Mouse (Mus musculus) mature B cell (primary cell): Measurements from ENCODE around the gene Xxylt1.
"Not testable (repeated sequence)": the region's sequence is repeated elsewhere in the genome, so short reads cannot be mapped to it uniquely, and the experiment has no call there.

Source experiments
- in situ Hi-C: fragments of 300-500 bp; cut with MboI; formaldehyde crosslinking; loops from 2 replicates; pipeline ENCODE4 v1.14.3; 2019

Gene Xxylt1

DNA sequence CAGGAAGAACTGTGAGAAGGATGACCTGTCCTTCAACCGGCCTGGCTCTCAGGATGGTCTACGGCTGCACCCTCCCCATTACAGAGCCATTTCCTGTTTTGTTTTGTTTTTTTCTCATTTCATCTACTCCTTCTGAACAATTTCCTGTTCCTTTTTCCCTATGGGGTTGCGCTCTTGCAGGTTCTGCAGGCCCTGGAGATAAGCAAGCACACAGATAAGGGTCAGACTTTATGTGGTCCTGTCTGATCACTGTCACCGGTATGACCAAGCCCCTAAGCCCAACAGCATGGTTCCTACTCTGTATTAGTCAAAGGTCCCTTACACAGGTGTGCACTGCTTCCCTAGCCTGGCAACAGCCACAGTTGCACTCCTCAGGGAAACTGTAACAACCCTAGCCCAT, 56.2 kb downstream of the Xxylt1 start:
- in situ Hi-C loops, result no loop called here

DNA sequence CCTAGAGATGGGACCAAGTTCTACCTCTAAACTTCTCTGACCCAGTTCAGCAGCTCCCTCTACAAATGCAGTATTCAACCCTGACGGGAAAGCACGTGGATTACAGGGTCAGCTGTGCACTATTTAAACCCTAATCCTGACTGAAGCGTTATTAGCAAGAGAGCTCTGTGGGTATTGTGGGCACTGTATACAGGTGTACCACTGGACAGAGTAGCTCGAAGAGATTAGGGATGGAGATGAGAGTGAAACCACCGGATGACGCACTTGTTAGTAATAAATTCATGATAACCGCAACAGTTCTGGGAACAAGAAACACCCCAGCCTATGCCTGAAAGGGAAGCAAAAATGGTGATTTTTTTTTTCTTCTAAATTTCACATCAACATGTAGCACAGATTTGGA, 57.0 kb downstream of the Xxylt1 start:
- in situ Hi-C loops, result no loop called here

DNA sequence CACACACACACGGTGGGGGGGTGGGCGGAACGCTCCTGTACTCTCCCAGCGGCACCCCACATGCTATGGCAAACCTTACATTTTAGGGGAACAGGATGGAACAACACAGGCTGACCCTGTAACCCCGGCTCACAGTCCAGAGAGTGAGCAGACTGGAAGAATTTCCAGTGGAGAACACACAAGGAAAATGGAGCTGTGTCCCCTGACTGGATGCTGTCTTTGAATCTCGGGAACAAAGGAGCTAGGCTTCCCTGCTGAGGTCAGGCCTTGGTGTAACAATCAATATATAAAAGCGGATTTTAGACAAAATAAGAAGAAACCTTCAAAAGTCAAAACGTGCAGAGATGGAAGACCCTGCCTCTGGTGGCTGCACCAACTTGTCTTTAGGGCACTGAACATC, 57.4 kb downstream of the Xxylt1 start:
- in situ Hi-C loops, result no loop called here

DNA sequence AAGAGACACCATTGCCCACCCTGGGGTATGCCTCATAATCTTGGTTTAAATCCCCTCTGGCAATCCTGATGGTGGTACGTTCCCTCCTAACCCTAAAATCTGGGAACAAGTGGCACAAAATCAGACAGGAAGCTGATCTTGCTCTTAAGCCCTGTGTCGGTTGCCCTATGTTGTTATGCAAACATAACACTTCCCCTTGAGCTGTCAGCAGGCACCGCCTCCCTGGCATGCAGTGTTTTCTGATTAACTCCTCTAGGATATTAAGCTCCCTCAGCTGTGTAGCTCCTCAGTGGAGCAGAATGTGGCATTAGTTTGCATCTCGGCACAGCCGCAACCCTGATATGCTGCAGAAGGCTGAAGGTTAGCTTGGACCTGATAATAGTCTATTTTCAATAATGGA, 58.9 kb downstream of the Xxylt1 start:
- in situ Hi-C loops, result no loop called here

DNA sequence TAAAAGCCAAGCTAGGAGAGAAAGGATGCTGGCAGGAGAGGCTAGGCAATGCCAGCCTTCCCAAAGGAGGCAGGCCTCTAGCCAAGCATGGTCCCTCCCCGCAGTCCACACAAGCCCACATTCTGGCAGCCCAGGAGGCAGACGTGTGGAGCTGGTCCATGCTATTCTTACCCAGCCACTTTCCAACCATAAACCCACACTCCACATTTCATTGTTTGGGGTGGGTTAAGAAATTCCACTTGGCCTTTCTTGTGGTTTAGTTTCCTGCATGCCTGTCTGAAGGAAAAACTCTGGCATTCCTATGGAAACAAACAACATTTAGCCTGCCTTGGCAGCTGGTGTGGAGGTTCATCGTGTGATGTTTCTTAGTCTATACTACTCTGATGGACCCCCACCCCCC, 61.7 kb downstream of the Xxylt1 start:
- in situ Hi-C loops, result no loop called here

DNA sequence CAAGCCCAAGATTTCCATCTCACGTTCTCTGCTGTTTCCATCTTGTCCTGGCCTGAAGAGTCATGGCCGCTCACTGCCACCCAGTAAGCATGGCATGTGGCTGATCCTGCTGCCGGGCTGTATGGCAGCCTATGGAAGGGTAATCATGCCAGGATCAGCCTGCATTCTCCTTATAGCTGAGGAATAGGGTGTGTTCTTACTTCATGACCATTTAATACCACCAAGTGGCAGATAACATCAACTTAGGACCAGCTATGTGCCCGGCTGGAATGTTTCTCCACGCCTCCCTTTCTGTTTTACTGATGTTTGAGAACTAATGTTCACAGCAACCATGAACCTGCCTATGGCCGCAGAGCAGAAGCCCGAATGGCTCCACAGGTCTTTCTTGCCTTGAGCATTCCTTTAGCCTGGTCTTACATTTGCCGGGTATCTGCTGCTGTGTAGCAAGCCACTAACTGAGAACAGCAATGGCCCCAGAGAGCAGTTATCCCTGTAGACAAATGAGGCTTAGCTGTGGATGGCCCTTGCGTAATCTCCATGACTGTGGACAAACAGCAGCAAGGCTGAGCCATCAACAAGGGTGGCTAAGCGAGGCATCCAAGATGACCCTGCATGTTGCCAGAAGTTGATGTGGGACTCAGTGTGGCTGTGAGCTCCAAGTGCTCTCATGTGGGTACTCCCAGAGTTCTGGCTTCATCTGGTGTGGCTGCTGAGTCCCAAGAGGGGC, 63.4 kb downstream of the Xxylt1 start:
- in situ Hi-C loops, result no loop called here

DNA sequence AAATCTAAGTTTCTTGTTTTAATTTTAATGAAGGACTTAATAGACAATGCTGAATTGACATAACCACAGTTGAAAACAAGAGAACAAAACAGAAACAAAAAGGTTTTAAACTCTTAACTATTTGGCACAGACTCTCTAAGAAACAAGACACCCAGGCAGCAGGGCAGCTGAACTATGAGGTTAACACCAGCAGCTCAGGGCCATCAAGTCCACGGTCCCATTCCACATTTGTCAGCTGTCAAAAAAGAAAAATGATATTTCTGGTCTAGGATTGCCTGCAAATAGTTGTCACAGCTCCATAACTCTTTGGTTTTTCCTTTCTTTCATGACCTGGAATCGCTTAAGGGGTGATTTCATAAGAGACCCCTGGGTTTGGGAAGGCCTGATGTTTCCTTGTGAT, 64.6 kb downstream of the Xxylt1 start:
- in situ Hi-C loops, result no loop called here

DNA sequence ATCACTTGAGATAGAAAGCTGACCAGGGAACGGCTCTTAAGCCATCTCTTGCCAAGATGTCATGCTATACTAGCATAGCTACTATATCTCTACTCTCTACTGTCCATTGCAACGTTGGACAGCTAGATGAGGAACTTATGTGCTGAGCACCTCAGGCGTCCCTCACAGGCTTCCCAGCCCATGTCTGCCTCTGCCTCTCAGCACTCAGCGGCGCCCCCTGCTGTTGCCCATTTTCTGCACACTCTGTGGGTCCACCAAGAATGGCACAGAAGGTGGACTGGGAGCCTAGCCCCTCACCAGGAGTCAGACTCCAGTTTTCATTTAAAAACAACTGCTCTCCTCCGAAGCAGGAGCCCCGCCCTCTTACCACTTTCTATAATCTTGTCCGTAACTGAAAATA, 65.1 kb downstream of the Xxylt1 start:
- in situ Hi-C loops, result no loop called here

DNA sequence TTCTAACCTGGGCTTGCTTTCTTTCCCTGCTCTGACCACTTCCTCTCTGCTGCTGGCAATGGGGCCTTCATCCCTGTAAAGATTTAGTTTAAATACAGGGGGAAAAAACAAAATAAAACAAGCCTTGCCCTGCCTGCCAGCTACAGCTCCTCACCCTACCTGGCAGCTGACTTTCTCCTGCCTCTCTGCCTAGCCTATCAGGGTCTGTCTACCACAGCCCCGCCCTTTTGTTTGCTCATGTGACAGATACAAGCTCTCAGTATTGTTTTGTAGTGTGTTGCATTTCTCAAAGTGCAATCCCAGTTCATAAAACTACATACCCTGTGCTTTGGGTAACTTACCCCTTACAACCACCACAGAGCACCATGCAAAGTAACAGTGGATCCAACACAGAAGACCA, 66.0 kb downstream of the Xxylt1 start:
- in situ Hi-C loops, result no loop called here

DNA sequence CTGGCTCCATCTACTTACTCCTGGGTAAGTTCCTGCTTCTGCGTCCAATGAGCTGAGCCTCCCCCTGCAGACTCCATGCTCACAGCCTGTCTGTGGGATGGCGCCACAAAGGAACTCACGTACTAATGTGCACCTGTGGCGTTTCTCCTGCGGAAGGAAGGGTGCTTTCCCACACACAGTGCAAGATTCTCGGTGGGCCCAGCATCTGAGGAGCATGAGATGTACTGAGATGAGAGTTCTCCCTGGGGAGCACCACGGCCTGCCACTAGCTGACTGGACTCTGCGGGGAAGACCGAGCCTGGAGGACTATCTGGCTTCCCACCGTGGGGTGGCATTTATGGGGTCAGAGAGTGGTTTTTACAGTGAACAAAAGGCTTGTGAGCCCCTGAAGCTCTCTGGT, 69.0 kb downstream of the Xxylt1 start:
- in situ Hi-C loops, result no loop called here

DNA sequence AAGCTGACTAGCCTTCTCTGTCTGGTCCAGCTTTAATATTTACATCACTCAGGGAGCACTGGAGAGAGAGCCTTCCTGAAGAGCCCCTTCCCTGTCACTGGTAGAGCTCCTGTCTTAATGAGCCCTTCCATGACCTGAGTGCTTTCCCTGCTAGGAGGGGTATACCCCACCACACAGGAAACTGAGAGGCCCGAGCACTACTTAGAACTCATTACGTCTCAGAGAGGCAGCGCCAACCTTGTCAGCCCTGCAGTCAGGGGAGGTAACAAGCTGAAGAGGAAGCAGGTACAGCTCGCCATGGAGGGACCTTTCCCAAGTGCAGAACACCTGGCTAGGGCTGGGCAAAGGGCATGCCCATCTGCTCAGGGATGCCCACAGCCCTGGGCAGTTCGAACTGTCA, 70.8 kb downstream of the Xxylt1 start:
- in situ Hi-C loops, result no loop called here

DNA sequence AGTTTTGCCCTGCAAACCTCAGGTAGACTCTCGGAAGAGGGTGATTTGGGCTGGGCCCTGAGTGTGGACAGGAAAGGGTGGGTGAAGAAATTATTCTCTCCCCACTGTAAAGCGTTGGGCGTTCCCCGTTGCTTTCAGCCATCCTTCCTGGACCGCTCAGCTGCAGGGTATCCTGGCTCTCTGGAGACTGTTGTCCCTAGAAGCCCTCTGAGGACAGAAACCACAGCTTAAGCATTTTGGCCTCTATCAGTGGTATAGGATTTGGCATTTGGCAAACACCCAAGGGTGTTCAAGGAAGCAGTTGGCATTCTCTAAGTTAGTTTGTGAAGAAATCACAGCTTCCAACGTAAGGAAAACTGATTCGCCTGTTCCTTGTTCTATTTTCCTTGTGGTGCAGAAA, 72.9 kb downstream of the Xxylt1 start:
- in situ Hi-C loops, result no loop called here

DNA sequence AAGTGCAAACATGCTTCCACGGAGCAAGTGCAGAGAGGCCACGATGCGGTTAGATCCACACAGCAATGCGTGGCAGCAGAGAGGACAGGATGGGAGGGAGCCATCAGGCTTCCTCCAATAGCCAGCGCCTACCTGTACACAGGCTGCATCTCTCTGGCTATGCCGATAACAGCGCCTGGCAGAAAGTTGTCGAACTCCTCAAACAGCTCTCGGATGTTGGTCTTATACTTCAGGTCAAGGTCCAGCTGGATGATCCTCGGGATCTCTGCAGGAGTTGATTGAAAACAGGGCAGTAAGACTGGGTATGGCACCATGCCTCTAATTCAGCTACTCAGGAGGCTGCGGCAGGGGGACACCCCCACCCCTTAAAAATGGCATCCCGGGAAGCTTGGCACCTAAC, 73.7 kb downstream of the Xxylt1 start:
- in situ Hi-C loops, result no loop called here

DNA sequence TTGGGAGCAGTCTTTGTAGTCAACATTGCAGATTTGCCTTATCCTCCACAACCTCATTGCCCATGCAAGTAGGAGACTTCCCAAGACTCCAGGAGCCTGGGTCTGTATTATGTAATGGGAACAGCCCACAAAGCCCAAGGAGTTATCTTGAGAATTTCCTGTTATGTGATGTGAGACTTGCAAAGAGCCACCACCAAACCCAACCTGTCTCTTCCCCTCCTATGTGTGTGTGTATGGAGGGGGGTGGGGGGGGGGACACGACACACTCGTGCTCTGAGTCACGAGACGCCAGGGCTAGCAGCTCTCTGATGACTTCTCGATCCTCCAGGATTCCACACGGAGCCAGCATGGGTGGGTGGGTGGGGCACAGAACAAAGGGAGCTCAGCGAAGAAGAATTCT, 75.5 kb downstream of the Xxylt1 start:
- in situ Hi-C loops, result no loop called here

DNA sequence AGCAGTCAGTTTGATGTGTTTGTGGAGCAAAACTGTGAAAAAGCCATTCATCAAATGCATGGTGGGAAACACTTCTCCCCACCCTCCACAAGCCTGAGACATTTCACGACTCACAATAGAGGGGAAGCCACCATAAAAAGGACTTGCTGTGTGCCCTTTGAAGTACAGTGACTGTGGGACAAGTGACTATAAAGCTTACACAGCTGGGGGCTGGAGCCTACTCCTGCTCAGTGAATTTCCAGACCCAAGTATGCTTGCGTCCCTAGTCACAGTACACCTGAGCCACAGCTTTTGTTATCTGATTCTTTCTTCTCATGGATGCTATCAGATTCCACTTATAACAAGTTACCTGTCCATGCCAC, 76.9 kb downstream of the Xxylt1 start:
- in situ Hi-C loops, result no loop called here

DNA sequence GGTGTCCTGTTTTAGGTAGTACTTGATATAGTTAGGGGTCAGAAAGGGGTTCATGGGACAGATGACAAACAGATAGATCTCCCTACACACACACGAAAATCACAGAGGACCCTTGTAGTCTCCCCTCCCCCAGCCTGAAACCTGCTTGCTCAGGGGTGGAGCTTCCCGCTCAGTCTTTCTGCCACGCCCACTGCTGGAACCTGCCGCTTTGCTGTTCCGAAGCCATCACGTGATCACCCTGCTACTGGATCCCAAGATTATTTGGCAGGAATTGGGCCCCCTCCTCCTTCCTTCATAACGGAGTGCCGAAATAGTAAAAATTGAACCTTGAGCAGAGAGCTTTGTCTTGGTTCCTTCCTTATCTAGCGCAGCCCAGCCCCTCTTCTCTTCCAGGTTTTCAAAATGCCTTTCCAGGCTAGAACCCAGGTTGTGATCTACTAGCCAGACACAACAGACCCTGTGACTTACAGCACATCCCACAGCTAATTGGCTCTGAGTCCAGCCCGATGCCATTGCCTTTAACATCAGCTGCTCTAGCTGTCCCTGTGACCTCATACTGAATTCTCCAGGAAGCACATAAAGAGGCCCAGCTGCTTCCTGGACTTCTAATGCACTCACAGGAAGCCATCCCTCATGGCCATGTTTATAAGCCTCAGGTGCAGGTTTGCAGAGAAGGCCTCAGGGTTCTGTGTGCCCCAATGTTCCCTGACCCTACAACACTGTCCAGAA, 77.5 kb downstream of the Xxylt1 start:
- in situ Hi-C loops, result not testable (repeated sequence)

DNA sequence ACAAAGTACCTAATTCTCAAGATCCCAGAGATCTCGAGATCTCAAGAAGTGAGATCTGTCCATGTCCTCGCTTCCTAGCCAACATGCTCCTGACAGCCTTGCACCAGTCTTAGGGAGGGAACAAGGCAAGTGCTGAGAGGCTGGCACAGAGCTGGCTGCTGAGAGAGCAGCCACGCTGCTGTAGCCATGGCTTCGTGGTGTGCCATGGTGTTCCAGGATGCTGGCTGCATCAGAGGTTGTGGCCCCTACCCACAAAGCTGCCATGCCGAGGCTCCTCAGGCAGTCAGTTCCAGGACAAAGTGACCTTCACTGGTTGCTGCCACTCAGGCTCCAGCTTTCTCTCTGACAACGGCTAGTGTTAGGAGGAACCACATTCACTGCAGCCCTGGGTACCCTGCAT, 78.3 kb downstream of the Xxylt1 start:
- in situ Hi-C loops, result no loop called here

DNA sequence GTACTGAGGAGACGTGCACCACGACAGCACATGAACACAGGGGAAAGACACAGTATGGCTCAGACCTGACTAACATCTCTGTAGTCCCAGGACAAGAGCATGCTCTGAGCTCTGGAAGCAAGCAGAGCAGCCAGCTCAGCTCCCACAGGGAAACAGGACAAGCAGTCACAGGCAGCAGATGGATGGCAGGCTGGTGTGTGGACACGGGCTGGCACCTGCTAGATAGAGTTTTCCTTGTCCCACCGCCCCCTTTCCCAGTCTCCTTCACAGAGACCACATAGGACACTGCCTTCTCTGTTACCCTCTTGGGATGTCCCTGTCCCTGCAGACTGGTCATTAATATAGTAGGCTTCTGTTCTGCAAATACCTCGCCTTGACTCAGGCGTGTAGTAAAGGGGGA, 79.1 kb downstream of the Xxylt1 start:
- in situ Hi-C loops, result no loop called here

DNA sequence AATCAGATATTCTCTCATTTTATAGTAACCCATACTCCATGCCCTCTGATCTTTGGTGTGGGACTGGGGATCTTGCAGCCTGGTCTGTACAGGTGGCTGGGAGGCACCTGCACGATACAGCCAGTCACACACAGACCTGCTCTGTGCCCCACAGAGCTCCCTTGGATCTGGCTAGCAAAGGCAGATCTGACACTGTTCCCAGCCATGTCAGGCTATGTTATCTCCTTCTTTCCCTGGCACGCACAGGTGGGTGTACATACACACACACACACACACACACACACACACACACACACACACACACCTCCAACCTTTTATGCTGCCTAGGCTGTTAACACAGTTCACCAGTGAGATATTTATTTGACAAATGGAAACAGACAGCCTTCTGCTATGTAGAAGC, 82.5 kb downstream of the Xxylt1 start:
- in situ Hi-C loops, result no loop called here

DNA sequence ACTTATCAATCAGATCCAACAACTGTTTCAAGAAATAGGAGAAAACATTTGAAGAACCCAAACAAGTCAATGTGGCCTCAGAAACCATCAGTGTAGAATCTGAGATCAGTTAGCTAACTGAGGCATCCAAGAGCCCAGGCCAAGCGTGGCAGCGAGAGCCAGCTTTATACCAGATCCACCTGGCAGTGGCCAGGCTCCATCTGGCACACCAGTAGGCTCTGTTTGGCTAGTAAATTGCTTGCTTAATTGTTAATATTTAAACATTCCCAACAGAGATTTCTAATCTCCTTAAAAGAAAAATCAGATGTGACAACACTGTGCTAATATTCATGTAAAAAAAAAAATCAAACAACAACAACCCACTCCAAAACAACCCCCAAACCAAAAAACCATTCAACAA, 83.2 kb downstream of the Xxylt1 start:
- in situ Hi-C loops, result no loop called here

DNA sequence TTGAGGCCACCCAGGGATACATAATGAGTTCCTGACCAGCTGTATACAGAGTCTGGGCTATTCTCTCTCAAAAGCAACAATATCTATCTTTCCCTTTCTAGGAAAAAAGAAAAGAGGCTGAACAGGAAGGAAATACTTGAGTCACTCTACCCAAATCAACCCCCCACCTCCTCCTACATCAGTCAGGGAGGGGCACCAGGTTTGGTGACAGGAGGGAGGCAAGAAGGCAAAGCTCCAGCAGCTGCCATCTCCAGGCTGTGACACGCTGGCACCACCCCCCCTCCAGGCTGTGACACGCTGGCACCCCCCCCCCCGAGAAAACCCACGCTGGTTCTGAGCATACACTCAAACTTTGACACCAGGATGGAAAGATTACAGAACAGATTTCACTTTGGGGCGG, 85.8 kb downstream of the Xxylt1 start:
- in situ Hi-C loops, result no loop called here

DNA sequence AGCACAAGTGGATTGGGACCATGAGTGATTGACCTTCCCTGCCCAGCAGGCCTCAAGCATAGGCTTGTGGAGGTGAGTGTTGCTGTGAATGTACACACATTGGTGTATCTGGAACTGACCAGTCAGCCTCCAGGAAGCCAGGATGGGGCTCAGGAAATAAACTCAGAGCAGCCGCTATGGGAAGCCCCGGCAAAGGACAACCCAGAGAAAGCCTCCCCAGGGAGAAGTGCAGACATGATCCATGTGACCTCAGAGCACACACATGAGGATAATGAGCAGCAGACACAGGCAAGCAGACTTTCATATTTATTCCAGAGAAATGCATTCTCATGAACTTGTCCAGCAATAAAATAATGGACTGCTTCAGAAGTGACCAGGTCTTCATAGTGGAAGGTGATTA, 86.4 kb downstream of the Xxylt1 start:
- in situ Hi-C loops, result no loop called here

DNA sequence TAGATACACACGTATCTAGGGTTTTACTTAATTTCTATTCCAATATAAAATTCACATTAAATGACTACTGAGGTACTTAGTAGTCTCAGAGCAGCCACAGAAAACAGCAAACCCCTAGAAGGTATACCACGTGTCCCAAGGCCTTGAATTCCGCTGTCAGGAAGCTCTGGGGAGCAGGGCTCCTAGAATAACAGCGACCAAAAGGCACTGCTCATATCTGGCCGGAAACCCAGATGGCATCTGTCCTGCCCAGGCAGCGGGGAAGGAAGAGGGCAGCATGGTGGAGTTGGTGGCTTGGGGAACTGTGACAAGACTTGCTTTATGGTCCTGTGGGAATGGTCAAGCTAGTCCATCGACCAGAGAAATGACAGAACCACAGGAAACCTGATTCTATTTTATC, 86.9 kb downstream of the Xxylt1 start:
- in situ Hi-C loops, result no loop called here

DNA sequence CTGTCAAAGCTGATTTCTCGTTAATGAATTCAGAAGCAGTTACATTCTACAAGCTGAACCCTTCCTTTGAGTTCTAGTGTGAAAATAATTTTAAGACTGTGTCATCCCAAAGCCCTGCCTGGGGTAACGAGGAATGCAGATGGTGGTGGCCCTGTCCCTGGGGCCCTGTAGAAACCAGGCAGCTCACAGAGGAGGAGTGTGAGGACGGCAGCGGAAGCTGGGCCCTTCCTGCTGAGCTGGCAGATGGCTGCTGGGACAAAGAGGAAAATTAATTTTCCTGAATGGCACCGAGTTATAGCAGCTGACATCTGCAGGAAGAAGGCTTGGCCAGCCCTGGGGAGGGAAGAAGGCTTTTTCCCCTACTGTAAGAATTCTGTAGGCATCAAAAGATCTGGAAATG, 88.7 kb downstream of the Xxylt1 start:
- in situ Hi-C loops, result no loop called here
